Mouse (Mus musculus): Measurements from ENCODE around the gene Epb41l1.

The Epb41l1 gene

GRCm38 (mm10) chr2:156543804-156544203, 123.1 kb downstream of the Epb41l1 start:
- DNase-seq, result no peak

GRCm38 (mm10) chr2:156547123-156547891, 126.6 kb downstream of the Epb41l1 start, which contains the start of gene Aar2:
Gene Aar2, plus strand, starts transcription at chr2:156547584.
- DNase-seq, result peak; percentile 90

- no peak for DNase-seq
These were observed 131.7 kb downstream of the Epb41l1 start for GRCm38 (mm10) chr2:156552421-156552820.

- no peak for DNase-seq
These were observed 141.1 kb downstream of the Epb41l1 start for GRCm38 (mm10) chr2:156561808-156562207.

- no peak for DNase-seq
These were observed 142.8 kb downstream of the Epb41l1 start for GRCm38 (mm10) chr2:156563557-156563956.

GRCm38 (mm10) chr2:156566512-156566911, 145.8 kb downstream of the Epb41l1 start:
- DNase-seq, result no peak

GRCm38 (mm10) chr2:156568647-156569046, 147.9 kb downstream of the Epb41l1 start:
- no peak for DNase-seq

GRCm38 (mm10) chr2:156569261-156569660, 148.6 kb downstream of the Epb41l1 start:
- no peak for DNase-seq

- DNase-seq, result no peak
These were observed 150.8 kb downstream of the Epb41l1 start for GRCm38 (mm10) chr2:156571521-156571920.

- no peak for DNase-seq
These were observed 156.3 kb downstream of the Epb41l1 start for GRCm38 (mm10) chr2:156576850-156577587.

GRCm38 (mm10) chr2:156580507-156580906, 159.8 kb downstream of the Epb41l1 start:
- DNase-seq, result no peak

GRCm38 (mm10) chr2:156581244-156581643, 160.5 kb downstream of the Epb41l1 start:
- DNase-seq, result peak; percentile 8

- DNase-seq, result no peak
These were observed 162.2 kb downstream of the Epb41l1 start for GRCm38 (mm10) chr2:156582887-156583286.

- DNase-seq, result peak; percentile 9
These were observed 163.6 kb downstream of the Epb41l1 start for GRCm38 (mm10) chr2:156584154-156584796.

GRCm38 (mm10) chr2:156584797-156585471, 164.2 kb downstream of the Epb41l1 start:
- DNase-seq, result peak; percentile 57

- DNase-seq, result no peak
These were observed 168.8 kb downstream of the Epb41l1 start for GRCm38 (mm10) chr2:156589481-156589880.
